Mouse (Mus musculus) skeletal muscle tissue, adult 2 months (tissue): ENCODE measurements around the gene Bmp5.

Experiments
- DNase-seq: peaks from one replicate; pipeline ENCODE4 v3.0.0-alpha.2; 2012; ENCODE audit warnings: low read depth, low spot score

Bmp5 gene

DNA sequence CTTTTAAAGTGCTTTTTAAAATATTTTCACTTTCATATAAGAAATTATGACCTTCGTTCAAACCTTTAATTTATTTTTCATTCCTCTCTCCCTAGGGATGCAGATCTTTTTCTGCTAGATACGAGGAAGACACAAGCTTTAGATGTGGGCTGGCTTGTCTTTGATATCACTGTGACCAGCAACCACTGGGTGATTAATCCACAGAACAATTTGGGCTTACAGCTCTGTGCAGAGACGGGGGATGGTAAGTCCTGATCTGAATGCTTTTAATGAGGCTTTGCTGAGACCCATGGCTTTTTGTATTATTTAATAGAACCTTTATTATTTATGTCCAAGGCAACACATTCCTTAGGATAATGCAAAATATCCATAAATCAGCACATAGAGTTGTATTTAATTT lies 64.3 kb downstream of the Bmp5 start:
- no peak for DNase-seq

DNA sequence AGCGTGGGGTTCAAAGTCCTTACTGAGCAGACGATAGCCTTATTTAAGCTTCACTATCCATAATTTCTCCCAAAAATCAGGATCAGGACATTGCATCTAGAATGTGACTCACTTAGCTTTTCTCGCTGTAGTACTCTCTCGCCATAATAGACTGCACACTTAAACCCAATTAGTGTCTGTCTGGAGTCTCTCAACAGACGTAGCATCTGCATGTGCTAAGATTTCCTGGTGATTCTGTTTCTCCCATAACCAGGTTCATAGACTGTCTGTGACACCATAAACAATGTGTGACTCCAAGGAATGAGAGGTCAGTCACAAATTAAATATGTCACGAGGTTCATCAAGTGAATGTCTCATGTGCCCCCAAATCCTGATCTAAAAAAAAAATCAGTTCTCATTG lies 65.7 kb downstream of the Bmp5 start:
- DNase-seq: no peak

DNA sequence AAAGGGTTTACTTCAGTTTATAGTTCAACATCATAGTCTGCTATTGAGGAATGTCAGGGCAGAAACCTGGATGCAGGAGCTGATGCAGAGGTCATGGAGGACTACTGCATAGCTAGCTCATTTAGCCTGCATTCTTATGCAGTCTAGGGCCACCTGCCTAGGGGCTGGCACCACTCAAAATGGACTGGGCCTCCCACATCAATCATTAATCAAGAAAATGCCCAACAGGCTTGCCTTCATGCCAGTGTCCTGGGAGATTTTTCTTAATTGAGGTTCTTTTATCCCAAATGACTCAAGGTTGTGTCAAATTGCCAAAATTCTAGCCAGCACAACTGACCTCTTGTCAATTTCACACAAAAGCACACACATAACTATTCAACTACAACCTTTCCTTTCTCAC lies 70.8 kb downstream of the Bmp5 start:
- DNase-seq: no peak

DNA sequence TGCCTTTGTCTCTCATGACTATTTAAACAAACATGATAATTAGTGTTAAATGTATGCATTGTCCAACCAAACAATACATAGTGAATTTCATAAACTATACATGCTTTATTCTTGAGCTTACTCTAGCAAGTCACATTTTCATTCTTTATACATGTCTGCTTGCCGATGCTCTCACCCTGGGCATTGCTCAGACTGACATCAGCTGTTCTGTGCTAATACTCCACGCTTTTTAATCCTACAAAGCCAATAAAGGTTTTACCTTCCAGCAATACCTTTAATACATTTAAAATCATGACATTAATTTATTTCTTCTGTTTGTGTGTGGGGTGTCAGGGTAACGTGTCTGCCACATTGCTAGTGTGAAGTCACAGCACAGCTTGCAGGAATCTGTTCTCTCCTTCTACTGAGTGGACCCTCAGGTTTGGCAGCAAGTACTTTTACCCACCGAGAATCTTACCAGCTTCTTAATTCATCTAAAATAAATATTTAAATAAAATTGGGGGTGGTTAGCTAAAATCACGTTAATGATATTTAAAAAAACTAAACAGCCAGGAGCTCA lies 75.6 kb downstream of the Bmp5 start:
- DNase-seq: no peak

DNA sequence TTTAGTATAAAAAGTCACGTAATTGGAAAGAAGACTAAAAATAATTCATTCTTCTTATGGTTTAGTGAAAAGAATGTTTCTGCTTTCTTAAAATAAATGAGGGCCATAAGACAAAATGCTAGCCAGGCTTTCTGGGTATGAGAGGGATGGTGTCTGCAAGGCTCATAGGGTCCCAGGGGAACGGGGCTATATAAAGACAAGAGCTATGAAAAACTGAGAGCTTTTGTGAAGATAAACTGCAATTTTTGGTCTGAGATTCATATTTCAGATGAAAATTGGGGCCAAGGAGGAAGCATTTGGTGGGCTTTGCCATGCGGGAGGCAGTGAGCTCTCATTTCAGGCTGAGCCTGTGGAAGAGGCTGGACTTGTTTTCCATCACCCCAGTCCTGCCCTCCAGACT lies 83.0 kb downstream of the Bmp5 start:
- no peak for DNase-seq

DNA sequence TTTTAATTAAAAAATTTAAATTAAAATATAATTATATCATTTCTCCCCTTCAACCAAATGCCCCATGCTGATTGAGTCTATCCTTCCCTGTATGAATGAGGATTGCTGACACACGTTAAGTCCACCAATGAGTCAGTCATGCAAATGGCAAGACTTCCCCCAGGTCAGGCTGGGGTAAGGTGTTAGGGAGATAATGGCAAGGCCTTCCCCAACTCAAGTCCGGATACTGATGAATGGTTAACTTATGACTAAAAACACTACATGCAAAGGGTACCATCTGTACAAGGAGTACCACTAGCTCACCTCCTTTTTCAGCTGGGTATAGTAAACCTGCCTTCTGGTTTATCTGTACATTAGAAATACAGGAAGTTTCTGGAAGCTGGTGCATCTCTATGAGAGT lies 83.8 kb downstream of the Bmp5 start:
- DNase-seq: no peak

DNA sequence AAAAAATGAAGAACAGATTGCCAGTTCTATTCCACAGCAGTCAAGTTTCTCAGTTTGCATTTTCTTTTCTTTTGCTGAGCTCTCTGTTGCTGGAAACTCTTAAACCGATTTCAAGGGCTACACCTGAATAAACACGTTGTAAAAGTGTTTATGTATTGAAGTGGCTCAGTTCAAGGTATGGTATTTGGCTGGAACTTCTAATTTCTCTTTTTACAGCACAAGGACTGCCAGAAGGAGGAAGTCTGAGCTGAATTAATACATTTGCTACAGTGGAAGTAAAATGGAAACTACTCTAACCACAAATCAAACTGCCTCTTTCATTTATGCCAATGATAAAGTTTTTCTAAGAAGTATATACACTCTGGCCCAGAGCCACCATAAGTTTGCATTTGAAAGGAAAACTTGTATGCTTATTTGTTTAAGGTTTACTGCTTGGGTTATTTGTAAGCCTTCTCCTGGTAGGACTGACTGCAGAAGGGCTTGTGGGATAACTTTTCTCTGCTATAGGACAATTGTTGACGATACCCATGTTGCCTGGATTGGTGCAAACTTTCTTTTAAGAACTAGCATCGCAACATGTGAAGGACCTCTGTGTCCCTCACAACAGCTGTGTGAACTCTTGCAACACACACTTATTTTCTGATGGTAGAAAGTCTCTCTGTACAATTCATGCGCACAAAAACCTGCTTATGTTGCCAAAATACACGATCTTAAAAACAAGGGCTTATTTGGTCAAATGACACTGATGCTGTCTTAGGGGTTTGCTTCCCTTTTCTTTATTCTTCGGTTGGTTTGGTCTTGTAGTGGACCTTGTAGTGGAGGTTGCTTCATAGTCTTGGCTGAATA lies 95.4 kb downstream of the Bmp5 start:
- DNase-seq: no peak

DNA sequence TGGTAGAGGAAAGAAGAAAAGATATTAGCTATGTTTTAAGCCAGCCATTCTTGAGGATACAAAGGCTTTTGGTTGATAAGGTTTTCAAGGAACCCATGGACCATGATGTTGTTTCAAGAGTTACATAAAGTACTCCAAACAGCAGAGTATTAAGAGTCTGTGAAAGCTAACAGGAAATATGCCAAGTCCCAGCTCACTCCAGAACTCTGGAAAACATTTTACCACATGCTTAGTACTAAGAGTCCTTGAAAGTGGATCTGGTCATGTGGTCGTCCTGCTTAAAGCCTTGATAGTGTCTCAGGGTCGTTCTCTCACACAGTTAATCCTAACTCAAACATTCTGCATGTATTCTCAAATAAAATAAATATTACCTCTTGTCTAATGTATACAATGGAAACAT lies 101.2 kb downstream of the Bmp5 start:
- DNase-seq: peak; percentile 44

DNA sequence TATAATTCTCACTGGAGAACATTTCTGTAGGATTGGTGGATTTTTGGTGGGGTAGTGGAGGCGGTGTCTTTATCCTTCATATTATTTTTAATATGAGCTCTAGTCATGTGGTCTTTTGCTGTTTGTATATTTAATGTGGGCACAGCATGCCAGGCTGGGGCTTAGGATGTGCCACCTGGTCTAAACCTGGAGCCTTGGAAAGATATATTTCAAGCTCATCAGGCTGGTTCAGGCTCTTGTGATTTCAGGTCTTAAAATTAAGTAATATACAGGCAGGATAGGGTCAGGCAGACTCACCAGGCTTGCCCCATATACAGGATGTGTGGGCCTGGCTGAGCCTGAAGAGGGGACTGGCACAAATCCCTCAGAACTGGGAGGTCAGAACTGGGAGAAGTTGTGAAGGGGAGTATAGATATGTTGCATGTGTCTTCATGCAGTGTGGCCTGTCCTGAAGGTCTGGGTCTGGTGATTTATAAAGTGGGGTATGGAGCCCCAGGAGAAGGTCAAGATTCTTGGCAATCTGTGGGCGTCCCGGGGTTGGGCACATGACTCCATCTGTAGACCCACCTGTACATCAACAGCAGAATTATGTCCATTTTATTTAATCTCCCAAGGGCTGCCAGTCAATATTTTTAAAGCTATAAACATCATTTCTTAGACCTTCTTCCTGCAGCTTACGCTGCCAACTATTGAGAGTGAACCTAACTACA lies 108.5 kb downstream of the Bmp5 start:
- no peak for DNase-seq

DNA sequence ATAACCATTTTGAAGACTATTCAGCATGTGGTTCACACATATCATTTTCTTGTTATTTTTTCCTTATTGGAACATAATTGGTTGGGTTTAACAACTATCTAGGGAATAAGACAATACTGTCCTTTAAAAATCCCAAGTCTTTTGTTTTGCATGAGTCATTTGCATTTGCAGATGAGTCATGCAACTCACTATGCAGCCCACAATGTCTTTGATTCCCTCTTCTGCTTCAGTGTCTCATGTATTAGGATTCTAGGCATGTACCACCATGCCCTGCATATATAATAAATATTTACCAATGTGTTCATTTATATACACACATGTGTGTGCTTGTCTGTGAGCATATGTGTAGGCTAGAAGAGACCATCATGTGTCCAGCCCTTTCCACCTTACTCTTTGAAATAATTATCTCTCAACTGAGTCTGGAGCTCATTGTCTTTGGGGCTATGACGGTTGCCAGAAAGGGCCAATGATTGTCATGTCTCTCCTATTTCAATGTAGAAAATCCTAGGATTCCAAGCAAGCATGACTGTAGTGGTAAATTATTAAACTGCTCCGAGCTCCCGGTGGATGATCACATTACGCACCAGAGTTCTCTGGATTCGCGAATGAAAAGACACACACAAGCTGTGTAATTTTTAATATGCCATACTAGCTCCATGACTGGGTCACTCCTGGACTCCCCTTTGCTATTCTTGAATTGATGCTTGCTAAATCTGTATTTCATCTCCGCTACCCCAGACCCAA lies 111.8 kb downstream of the Bmp5 start:
- no peak for DNase-seq

DNA sequence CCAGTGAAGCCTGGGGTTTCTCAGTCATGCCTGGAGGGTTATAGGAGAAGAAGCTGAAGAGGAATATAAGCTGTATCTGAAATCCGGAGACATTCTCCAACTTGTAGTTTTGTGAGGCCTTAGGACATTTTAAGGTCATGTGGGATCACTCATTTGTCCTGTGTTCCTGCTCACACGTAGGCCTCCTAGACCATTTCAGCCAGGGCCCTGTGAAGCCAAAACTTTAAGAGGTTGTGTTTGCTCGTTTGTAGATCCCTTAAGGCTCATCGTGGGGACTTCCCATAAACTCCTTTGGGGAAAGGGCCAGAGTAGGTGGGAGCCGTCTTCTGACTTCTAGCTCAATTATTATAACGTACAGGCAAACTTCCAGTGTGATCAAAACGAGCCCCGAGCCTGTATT lies 121.8 kb downstream of the Bmp5 start:
- no peak for DNase-seq

DNA sequence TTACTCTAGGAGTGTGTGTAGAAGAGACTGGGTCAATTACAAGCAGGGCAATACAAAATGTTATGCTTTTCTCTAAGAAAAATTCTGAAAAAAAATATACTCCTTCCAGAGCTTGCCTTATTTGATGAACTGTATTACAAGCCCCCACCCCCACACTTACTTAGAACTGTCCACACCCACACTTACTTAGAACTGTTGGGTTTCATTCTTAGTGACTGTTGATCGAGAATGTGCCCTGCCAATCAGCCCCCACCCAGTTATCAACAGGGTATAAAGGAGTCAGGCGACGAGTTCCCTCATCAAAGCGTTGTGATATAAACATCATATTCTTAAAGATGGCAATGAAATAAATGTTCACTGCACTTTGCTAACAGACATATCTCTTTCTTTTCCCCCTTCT lies 122.9 kb downstream of the Bmp5 start:
- no peak for DNase-seq

DNA sequence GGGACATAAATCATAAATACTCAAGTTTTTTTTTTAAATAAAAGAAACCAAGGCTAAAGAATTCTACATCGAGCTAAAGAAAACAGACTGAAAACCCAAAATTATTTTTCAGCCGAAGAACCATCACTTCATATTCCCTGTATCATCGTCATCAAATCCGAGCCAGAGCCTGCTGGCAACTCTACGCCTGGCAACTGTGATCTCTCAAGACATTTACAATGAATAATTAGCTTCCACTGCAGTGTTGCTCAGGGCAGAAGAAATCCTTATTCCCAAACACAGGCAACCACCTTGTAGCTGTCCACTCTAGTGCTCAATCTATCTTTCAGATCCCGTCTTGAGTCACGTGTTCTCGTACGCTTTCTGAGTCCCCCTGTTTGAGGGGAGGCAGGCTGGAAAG lies 126.1 kb downstream of the Bmp5 start:
- DNase-seq: no peak

DNA sequence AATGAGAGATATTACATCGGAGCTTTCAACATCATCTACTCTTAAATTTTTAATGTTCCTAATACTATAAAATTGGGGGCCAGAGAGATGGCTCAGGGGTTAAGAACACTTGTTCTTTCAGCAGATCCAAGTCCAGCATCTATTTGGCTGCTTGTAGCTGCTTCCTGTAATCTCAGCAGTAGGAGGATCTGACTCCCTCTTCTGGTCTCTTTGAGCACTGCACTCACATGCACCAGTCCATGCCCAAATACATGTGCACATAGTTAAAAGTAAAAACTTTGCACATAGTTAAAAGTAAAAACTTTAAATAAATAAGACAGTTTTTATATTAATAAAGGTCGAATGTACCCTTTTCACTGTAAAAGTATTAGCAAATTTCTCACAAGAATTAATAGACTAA lies 130.3 kb downstream of the Bmp5 start:
- DNase-seq: no peak

DNA sequence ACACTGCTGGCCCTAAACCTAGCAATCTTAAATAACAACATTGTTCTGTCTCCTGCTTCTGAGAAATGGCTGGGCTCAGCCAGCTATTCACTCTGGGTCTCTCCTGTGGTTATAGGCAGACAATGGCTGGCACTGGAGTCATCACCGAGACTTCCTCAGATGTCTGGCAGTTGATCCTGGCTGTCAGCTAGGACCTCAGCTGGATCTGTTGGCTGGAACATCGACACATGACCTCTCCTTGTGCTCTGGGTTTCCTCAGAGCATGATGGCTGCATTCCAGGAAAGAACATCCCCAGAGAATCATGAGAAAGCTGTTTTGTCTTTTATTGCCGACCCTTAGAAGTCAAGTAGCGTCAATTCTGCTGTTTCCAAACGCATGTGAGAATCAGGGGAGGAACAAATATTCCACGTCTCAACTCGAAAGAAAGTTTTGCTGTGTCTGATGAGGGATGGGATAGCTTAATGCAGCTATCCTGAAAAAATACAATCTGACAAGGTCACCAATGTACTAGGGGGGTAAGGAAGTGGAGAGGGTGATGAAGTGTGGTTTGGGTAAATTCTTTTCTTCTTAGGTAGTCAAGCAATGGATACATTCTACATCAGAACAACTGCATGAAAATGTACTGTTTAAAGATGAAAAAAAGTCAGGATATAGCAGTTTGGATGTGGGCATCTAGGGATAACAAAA lies 135.1 kb downstream of the Bmp5 start:
- peak; percentile 93 for DNase-seq

DNA sequence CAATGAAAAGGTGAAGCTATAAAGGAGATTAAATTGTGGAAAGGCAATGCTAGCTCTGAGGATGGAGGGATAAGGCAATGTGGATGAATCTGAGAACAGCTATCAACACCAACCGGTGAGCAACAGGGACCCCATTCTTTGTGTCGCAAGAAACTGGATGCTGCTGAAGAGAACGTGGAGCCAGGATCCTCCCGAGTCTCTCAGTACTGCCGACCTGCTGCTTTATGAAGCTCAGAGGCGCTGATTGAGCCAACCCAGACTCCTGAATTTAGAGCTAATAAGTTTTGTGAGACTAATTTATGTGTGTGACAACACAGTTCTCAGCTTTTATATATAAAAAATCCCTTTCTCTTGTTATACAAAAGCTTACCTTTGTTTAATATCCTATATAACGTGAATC lies 136.4 kb downstream of the Bmp5 start:
- no peak for DNase-seq

DNA sequence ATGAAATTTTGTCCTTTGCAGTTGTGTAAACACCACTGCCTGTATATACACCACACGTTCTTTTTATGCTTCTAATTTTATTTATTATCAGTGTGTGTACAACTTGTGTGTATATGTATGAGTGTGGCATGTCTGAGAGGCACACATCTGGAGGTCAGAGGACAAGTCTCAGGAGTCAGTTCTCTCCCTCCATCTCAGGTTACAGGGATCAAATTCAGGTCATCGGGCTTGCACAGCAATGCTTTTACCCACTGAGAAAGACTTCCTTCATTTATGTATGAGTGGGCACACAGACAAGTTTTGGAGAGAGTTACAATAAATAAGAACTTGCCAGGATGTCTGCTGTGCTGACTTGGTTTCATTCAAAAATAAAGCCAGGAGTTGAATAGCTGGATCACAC lies 140.9 kb downstream of the Bmp5 start:
- no peak for DNase-seq

DNA sequence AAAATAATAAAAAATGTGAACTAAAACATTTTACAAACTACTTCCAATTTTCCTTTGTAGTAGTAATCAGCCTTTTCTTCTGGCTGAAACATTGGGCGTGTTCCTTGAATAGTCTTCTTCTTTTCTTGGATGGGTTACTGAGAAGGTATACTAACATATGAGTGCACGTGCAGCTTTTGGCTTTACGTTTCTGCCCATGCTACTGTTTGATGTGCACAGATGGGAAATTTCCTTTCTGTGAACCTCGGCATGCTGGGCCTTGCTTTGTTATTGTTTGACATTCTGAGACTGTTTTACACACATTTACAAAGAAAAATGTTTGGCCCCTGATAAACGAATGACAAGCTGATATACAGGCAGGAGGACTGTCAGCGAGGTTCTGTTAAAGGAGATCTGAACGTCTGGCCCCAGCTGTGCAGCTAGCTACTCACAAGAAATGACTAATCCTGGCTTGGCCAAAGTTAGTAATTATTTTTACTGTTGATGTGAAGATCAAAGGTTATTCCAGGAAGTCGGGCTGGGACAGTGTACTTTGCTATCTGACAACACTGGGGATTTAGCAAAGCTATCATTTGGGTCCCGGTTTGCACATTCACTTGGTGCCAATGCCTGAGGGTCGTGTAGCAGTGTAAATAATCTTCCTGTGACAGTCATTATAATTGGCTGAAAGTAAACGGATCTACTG lies 152.2 kb downstream of the Bmp5 start:
- DNase-seq: peak; percentile 34

DNA sequence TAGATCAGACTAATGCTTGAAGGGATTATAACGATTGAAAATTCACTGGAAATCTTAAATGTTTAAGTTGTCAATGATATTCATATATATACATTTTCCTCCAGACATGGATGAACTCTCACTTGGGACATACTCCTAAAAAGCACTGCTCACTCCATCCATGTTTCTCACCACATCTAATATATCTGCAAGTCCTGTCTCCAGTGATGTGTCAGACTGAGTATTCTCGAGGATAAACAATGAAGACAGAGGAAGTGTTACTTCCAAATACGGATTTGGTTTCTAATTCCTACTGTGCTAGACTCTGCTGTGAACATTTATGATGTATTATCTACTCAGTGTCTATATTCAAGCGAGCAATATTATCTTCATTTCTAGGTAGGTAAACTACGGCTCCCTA lies 152.9 kb downstream of the Bmp5 start:
- DNase-seq: no peak

DNA sequence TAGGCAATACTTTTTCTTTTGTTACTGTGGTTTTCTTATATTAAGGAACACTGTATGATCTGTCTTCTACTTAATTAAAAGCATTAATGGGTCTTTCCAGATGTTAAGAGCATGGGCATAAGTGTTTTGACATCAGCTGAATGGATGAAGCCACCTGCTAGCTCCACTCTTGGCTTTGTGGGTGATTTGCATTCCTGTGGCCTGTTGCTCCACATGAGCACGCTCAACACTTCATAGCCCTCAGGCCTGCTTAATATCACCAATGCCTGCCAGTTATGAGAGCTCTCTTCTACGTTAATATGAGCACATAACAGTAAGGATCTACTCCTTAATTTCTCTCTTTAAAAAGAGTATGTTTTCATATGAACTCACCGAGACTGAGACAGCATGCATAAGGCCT lies 169.5 kb downstream of the Bmp5 start:
- DNase-seq: no peak
